Mouse (Mus musculus) kidney, postnatal 4 days (tissue): ENCODE measurements at regions not wholly inside any gene's neighbourhood (a gene's known extent, or its start where the extent isn't known, plus 50 kb on each side); places are given as distances from the start of the nearest gene placed in this dataset.

Source experiments
- DNase-seq, 2 experiments: peaks; one replicate each; pipeline ENCODE4 v3.0.0; 2021; ENCODE audit warnings: mixed read lengths in 2 of 2

GRCm38 (mm10) chr2:179282276-179282675, 160.0 kb upstream of the Cdh4 start:
- no peak for DNase-seq

GRCm38 (mm10) chr2:179290394-179290793, 151.8 kb upstream of the Cdh4 start:
- peak in 1 of 2 experiments; percentile 13 for DNase-seq

GRCm38 (mm10) chr2:179291046-179291563, 151.1 kb upstream of the Cdh4 start:
- no peak for DNase-seq

- DNase-seq = no peak
Observed at GRCm38 (mm10) chr2:179291958-179292357, 150.3 kb upstream of the Cdh4 start.

GRCm38 (mm10) chr2:179292566-179292965, 149.7 kb upstream of the Cdh4 start:
- no peak for DNase-seq

- DNase-seq = no peak
Observed at GRCm38 (mm10) chr2:179293114-179293513, 149.1 kb upstream of the Cdh4 start.

- no peak for DNase-seq
Observed at GRCm38 (mm10) chr2:179297057-179297456, 145.2 kb upstream of the Cdh4 start.

GRCm38 (mm10) chr2:179303765-179304164, 138.5 kb upstream of the Cdh4 start:
- no peak for DNase-seq

- DNase-seq = peak; percentile 17 to 33
Observed at GRCm38 (mm10) chr2:179307286-179307931, 134.8 kb upstream of the Cdh4 start.

- DNase-seq = no peak
Observed at GRCm38 (mm10) chr2:179307932-179308303, 134.3 kb upstream of the Cdh4 start.

GRCm38 (mm10) chr2:179318046-179318445, 124.2 kb upstream of the Cdh4 start:
- no peak for DNase-seq

- DNase-seq = no peak
Observed at GRCm38 (mm10) chr2:179325242-179325641, 117.0 kb upstream of the Cdh4 start.

GRCm38 (mm10) chr2:179332872-179333489, 109.2 kb upstream of the Cdh4 start:
- DNase-seq = peak; percentile 3 to 6

GRCm38 (mm10) chr2:179333587-179333986, 108.6 kb upstream of the Cdh4 start:
- DNase-seq = peak; percentile 3 to 10

GRCm38 (mm10) chr2:179336235-179336634, 106.0 kb upstream of the Cdh4 start:
- no peak for DNase-seq

- DNase-seq = no peak
Observed at GRCm38 (mm10) chr2:179352676-179353075, 89.6 kb upstream of the Cdh4 start.

GRCm38 (mm10) chr2:179354866-179355265, 87.4 kb upstream of the Cdh4 start:
- no peak for DNase-seq

- DNase-seq = no peak
Observed at GRCm38 (mm10) chr2:179370882-179371546, 71.2 kb upstream of the Cdh4 start.

- no peak for DNase-seq
Observed at GRCm38 (mm10) chr2:179371553-179371952, 70.7 kb upstream of the Cdh4 start.

GRCm38 (mm10) chr2:179379691-179380443, 62.4 kb upstream of the Cdh4 start:
- no peak for DNase-seq

- peak; percentile 6 to 16 for DNase-seq
Observed at GRCm38 (mm10) chr2:179380444-179380705, 61.9 kb upstream of the Cdh4 start.

- DNase-seq = no peak
Observed at GRCm38 (mm10) chr2:179381916-179382315, 60.3 kb upstream of the Cdh4 start.

GRCm38 (mm10) chr2:179382594-179382993, 59.6 kb upstream of the Cdh4 start:
- peak; percentile 6 to 18 for DNase-seq
